Mouse (Mus musculus) T-cell, adult 2 months (primary cell): Measurements from ENCODE around the gene Clcc1.
"Not testable (repeated sequence)": the region's sequence is repeated elsewhere in the genome, so short reads cannot be mapped to it uniquely, and the experiment has no call there.

Source experiments
- DNase-seq: peaks from one replicate; pipeline ENCODE4 v3.0.0; 2022; ENCODE audit warnings: low spot score

Gene Clcc1

GRCm38 (mm10) chr3:108653710-108654379 lies at the start of gene Clcc1:
Gene Clcc1 (plus strand): TSS chr3:108653913.
- DNase-seq: peak; percentile 96

- DNase-seq: no peak
These were observed 44.8 kb upstream of the Clcc1 start for GRCm38 (mm10) chr3:108608906-108609305.

GRCm38 (mm10) chr3:108634761-108635160 lies 19.0 kb upstream of the Clcc1 start:
- no peak for DNase-seq

GRCm38 (mm10) chr3:108639412-108639811 lies 14.3 kb upstream of the Clcc1 start:
- no peak for DNase-seq

- DNase-seq: no peak
These were observed 12.7 kb upstream of the Clcc1 start for GRCm38 (mm10) chr3:108640998-108641397.

- DNase-seq: no peak
These were observed 8.9 kb upstream of the Clcc1 start for GRCm38 (mm10) chr3:108644856-108645255.

GRCm38 (mm10) chr3:108646036-108646435 lies 7.7 kb upstream of the Clcc1 start:
- DNase-seq: no peak

- not testable (repeated sequence) for DNase-seq
These were observed 6.0 kb upstream of the Clcc1 start for GRCm38 (mm10) chr3:108647681-108648080.

- DNase-seq: peak; percentile 7
These were observed 659 bp upstream of the Clcc1 start for GRCm38 (mm10) chr3:108652866-108653642.

- DNase-seq: no peak
These were observed 853 bp downstream of the Clcc1 start for GRCm38 (mm10) chr3:108654566-108654965.

GRCm38 (mm10) chr3:108655486-108655885 lies 1.8 kb downstream of the Clcc1 start:
- DNase-seq: no peak

- no peak for DNase-seq
These were observed 4.9 kb downstream of the Clcc1 start for GRCm38 (mm10) chr3:108658612-108659011.

GRCm38 (mm10) chr3:108660941-108661340 lies 7.2 kb downstream of the Clcc1 start:
- DNase-seq: no peak

GRCm38 (mm10) chr3:108676616-108677015 lies 22.9 kb downstream of the Clcc1 start:
- DNase-seq: no peak

GRCm38 (mm10) chr3:108681004-108681403 lies 27.3 kb downstream of the Clcc1 start:
- no peak for DNase-seq

- not testable (repeated sequence) for DNase-seq
These were observed 29.9 kb downstream of the Clcc1 start for GRCm38 (mm10) chr3:108683597-108683996.

GRCm38 (mm10) chr3:108685701-108686100 lies 32.0 kb downstream of the Clcc1 start:
- DNase-seq: no peak

- no peak for DNase-seq
These were observed 35.3 kb downstream of the Clcc1 start for GRCm38 (mm10) chr3:108689015-108689441.

GRCm38 (mm10) chr3:108689446-108689845 lies 35.7 kb downstream of the Clcc1 start:
- no peak for DNase-seq

- no peak for DNase-seq
These were observed 36.3 kb downstream of the Clcc1 start for GRCm38 (mm10) chr3:108689979-108690378.

GRCm38 (mm10) chr3:108694321-108694720 lies 40.6 kb downstream of the Clcc1 start:
- no peak for DNase-seq

GRCm38 (mm10) chr3:108698662-108699061 lies 44.9 kb downstream of the Clcc1 start:
- DNase-seq: no peak

- no peak for DNase-seq
These were observed 46.1 kb downstream of the Clcc1 start for GRCm38 (mm10) chr3:108699786-108700185.
